Mouse (Mus musculus) hindbrain, postnatal 0 days (tissue): ENCODE measurements around the gene Ugt1a6b. TPM values are rescaled to one million over a fixed set of nuclear protein-coding genes. Genes with fewer than 3 reads are reported as not detected.
"Not testable (repeated sequence)": the region's sequence is repeated elsewhere in the genome, so short reads cannot be mapped to it uniquely, and the experiment has no call there.

Experiments used
- ATAC-seq: fragments of 200-750 bp; cut with Nextera tagmentation; 2 replicates; pipeline ENCODE4 v1.8.0; 2017; ENCODE audit warnings: mild to moderate bottlenecking, moderate TSS enrichment, moderate library complexity
- DNase-seq: peaks from one replicate; pipeline ENCODE4 v3.0.0-alpha.2; 2015; ENCODE audit warnings: low spot score
- H3K27ac ChIP-seq: fragments of 300-500 bp; sonication (generic); 2 replicates; pipeline ENCODE4 v1.5.1; 2014; ENCODE audit warnings: mild to moderate bottlenecking
- H3K27me3 ChIP-seq: fragments of 300-500 bp; sonication (generic); 2 replicates; pipeline ENCODE4 v1.6.1; 2014; ENCODE audit warnings: low read length, mixed read lengths; ENCODE audit not compliant: insufficient read depth
- H3K36me3 ChIP-seq: fragments of 300-500 bp; sonication (generic); 2 replicates; pipeline ENCODE4 v1.6.1; 2014; ENCODE audit warnings: low read length, mixed read lengths; ENCODE audit not compliant: insufficient read depth
- H3K4me1 ChIP-seq: fragments of 300-500 bp; sonication (generic); 2 replicates; pipeline ENCODE4 v1.6.1; 2014; ENCODE audit warnings: antibody characterized with exemption, low read length, mixed read lengths; ENCODE audit not compliant: insufficient read depth
- H3K4me2 ChIP-seq: fragments of 300-500 bp; sonication (generic); 2 replicates; pipeline ENCODE4 v1.6.1; 2014; ENCODE audit warnings: low read depth, mild to moderate bottlenecking, low read length, moderate library complexity, mixed read lengths
- H3K4me3 ChIP-seq: fragments of 300-500 bp; sonication (generic); 2 replicates; pipeline ENCODE4 v1.5.1; 2014; ENCODE audit warnings: low read length
- H3K9ac ChIP-seq: fragments of 300-500 bp; sonication (generic); replicated peaks from 2 replicates; pipeline ENCODE4 v1.6.1; 2014; ENCODE audit warnings: mild to moderate bottlenecking, low read length, moderate library complexity, mixed read lengths
- H3K9me3 ChIP-seq: fragments of 300-500 bp; sonication (generic); 2 replicates; pipeline ENCODE4 v1.6.1; 2016; ENCODE audit warnings: low read length, mixed read lengths
- CTCF ChIP-seq: IDR thresholded peaks from 2 replicates; pipeline ENCODE4 v1.5.1; 2016; ENCODE audit warnings: antibody characterized with exemption, control low read depth, low read depth
- WGBS: fragments of 180-500 bp; shearing (Covaris S2); extraction: QIAGEN DNeasy Blood & Tissue Kit; methylation state at CpG from one replicate; pipeline ENCODE4 v1.1.7; 2014; 5-methylcytosine and 5-hydroxymethylcytosine counted together
- polyA plus RNA-seq: library from polyadenylated mRNA; unstranded; fragments of >200 nt; fragmentation: Nextera tagmentation; extraction: Ambion mirVana; gene quantifications from 2 replicates; pipeline ENCODE4 v1.2.1, GENCODE M21; 2015
- total RNA-seq: library from RNA; depleted of rRNA; stranded (reverse); fragments of >200 nt; gene quantifications from 2 replicates; pipeline ENCODE4 v1.2.3, GENCODE M21; 2014

Ugt1a6b gene
- total and polyA plus RNA-seq, 2 experiments from 2014 or later = 3.0 to 3.8 TPM

DNA sequence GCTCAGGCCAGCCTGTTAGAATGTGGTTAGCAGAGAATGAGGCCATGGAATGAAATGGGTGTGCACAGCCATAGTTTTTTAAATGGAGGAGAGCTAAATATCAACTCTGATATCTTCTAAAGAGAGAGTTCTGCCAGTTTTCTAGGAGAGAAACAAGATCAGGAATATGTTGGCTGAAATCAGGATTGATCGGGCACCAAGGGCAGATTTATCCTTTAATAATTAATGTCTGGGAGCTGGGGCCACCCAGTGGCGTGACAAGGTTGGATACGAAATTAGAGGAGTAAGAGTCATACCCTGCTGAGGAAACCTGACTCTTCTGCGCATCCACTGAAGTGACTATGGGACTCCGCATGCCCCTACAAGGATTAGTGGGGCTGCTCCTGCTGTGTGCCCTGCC lies 62.7 kb downstream of the Ugt1a6b start, which contains the start of gene Ugt1a5:
Gene Ugt1a5, plus strand, starts transcription at position 302 of the 400 bp plus-strand sequence.
- Histone ChIP-seq H3K36me3 (no peaks in the 10 kb centered on the region), H3K4me2 (no peak within 1 kb of the TSS), H3K9ac (no peak within 1 kb of the TSS), H3K4me3 (no peak within 1 kb of the TSS), H3K27ac (no peak within 1 kb of the TSS), H3K4me1 (no peaks in the 10 kb centered on the region), H3K27me3 (no peaks in the 10 kb centered on the region), H3K9me3 (no peaks in the 10 kb centered on the region)
- no peak for DNase-seq
- 79% methylated on average over 5 of the region's 5 CpGs for WGBS
- ATAC-seq = no peak
- TF ChIP-seq CTCF = no peak

DNA sequence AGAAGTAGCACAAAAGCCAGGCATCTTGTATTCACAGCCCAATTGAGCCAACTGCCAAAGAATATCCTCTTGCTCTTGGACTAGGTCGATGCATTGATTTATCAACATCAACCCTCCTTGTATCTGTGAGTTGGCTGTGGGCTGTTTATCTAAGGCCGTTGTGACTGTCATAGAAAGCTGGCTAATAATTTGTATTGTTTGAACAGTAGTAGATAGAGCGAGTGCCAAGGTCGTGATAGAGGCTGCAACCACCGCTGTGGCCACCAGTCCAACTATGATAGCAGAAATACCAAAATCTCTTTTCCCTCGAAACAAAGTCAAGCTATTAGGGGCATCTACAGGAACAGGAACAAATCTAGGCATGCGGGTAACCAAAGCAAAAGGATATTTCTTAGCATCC lies 69.1 kb downstream of the Ugt1a6b start:
- not testable (repeated sequence) for H3K9me3 ChIP-seq, H3K9ac ChIP-seq, H3K27me3 ChIP-seq, H3K4me3 ChIP-seq, ATAC-seq, H3K4me2 ChIP-seq, H3K36me3 ChIP-seq, H3K27ac ChIP-seq, H3K4me1 ChIP-seq, DNase-seq
- 93% methylated on average over 5 of the region's 7 CpGs for WGBS

DNA sequence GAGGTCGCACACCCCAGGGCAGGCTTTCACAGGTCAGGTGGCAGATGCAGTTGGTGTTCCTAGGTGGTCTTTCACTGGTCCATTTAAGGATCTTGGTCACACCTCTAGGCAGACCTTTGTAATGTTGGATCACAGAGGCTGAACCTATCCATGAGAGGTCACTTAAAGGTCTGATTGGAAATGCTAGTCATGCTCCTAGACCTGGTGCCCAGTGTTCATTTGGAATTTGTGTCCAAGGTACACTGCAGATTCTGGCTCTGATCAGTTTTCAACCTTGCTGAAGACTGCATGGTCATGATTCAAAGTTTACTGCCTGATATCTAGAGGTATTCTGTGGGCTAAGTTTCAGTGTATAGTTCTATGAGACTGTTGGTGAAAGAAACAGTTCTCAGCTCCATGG lies 76.6 kb downstream of the Ugt1a6b start:
- DNase-seq = no peak
- no peak overlapping the region for H3K4me2 ChIP-seq
- H3K9me3 ChIP-seq = peaks cover 6% of the 10 kb centered on the region; the same call in 1 of the 2 replicates
- no peaks in the 10 kb centered on the region for H3K4me1 ChIP-seq
- ATAC-seq = no peak
- H3K27ac ChIP-seq = no peak overlapping the region
- no peaks in the 10 kb centered on the region for H3K36me3 ChIP-seq
- 96% methylated on average over 1 of the region's 1 CpGs for WGBS
- no peak overlapping the region for H3K4me3 ChIP-seq
- H3K9ac ChIP-seq = no peak overlapping the region
- TF ChIP-seq CTCF = no peak
- no peaks in the 10 kb centered on the region for H3K27me3 ChIP-seq

DNA sequence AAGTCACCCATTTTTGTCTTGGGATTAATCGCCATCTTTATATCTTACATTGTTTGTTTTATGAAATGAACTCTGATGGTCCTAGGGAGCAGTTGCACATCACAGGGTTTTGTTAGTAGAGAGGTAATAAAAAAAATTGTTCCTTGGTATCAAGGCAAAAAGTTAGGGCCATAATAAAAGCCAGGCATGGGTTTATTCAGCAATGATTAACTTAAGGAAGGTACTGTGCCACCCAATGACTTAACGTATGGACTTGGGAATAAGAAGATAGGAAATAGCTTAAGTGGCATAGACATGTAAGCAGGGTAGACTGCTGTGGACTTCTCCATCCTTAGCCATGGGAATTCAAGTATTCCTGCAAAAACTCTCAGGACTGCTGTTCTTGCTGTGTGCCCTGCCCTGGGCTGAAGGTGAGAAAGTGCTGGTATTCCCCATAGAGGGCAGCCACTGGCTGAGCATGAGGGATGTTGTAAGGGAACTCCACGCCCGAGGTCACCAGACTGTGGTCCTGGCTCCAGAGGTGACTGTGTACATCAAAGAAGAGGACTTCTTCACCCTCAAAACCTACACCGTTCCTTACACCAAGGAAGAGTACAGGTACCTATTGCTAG lies 83.4 kb downstream of the Ugt1a6b start:
- Histone ChIP-seq H3K4me3 (no peak overlapping the region), H3K27ac (no peak overlapping the region), H3K36me3 (no peaks in the 10 kb centered on the region), H3K9ac (no peak overlapping the region), H3K4me2 (no peak overlapping the region), H3K4me1 (no peaks in the 10 kb centered on the region), H3K9me3 (no peaks in the 10 kb centered on the region), H3K27me3 (no peaks in the 10 kb centered on the region)
- TF ChIP-seq CTCF = no peak
- 88% methylated on average over 5 of the region's 5 CpGs for WGBS
- ATAC-seq = no peak
- no peak for DNase-seq

DNA sequence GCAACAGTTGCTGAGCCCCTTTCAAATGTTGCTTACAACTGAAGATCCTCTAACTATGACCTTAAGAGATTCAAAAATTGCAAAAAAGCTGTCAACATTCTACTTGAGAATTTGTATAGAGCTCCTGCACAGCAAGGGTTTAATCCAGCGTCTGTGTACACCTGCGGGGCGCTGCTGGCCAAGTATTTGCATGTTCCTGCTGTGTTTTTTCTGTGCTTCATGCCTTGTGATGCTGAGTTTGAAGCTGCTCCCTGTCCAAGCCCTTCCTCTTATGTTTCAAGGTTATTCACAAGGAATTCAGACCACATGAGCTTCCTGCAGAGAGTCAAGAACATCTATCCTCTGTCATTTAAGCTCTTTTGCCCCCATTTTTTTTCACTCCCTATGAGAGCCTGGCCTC lies 89.1 kb downstream of the Ugt1a6b start:
- H3K27ac ChIP-seq = no peak overlapping the region
- WGBS = 62% methylated on average over 3 of the region's 3 CpGs
- H3K4me2 ChIP-seq = no peak overlapping the region
- H3K4me3 ChIP-seq = no peak overlapping the region
- no peak for DNase-seq
- ATAC-seq = no peak
- H3K9me3 ChIP-seq = no peaks in the 10 kb centered on the region
- H3K9ac ChIP-seq = no peak overlapping the region
- H3K27me3 ChIP-seq = no peaks in the 10 kb centered on the region
- H3K36me3 ChIP-seq = no peaks in the 10 kb centered on the region
- H3K4me1 ChIP-seq = no peaks in the 10 kb centered on the region
- no peak for TF ChIP-seq CTCF

DNA sequence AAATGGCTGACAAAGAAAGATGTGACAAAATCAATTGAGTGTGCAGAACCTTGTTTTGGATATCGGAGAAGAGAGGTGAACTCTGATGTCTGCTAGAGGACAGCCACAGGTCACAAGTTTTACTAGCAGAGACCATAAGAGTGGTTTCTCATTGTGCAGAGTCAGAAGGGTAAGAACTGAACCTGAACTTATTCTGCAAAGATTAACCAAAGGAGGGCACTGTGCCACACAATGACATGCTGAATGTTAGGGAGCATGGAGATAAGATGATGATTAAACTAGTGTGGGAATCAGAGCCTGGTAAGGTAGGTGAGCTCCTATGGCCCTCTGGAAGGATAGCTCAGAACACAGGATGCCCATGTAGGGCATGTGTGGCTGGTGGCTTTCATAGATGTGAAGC lies 92.6 kb downstream of the Ugt1a6b start:
- ATAC-seq (no peak), DNase-seq (no peak)
- no peaks in the 10 kb centered on the region for H3K27me3 ChIP-seq
- no peak overlapping the region for H3K4me3 ChIP-seq
- no peaks in the 10 kb centered on the region for H3K36me3 ChIP-seq
- H3K9me3 ChIP-seq = no peaks in the 10 kb centered on the region
- no peak for TF ChIP-seq CTCF
- H3K4me1 ChIP-seq = no peaks in the 10 kb centered on the region
- no peak overlapping the region for H3K27ac ChIP-seq
- WGBS = 86% methylated on average over 1 of the region's 1 CpGs
- no peak overlapping the region for H3K4me2 ChIP-seq
- no peak overlapping the region for H3K9ac ChIP-seq

DNA sequence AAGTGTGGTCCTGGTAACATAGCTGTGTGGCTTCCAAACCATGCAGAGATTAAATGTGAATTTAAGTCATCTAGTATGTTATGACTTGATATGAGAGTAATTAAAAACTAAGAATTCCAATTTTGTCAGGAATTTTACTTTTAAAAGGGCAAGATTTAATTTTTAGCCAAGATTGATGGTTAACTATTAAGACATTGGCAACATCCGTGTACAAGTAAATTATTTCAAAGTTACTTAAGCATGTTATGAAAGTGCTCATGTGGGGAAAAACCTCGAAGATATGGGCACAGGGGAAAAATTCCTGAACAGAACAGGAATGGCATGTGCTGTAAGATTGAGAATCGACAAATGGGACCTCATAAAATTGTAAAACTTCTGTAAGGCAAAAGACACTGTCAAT lies 94.4 kb downstream of the Ugt1a6b start:
- H3K4me3 ChIP-seq = no peak overlapping the region
- DNase-seq (no peak), ATAC-seq (no peak)
- 72% methylated on average over 3 of the region's 3 CpGs for WGBS
- H3K4me1 ChIP-seq = no peaks in the 10 kb centered on the region
- TF ChIP-seq CTCF = no peak
- H3K27me3 ChIP-seq = no peaks in the 10 kb centered on the region
- H3K9ac ChIP-seq = no peak overlapping the region
- H3K9me3 ChIP-seq = no peaks in the 10 kb centered on the region
- no peak overlapping the region for H3K4me2 ChIP-seq
- H3K36me3 ChIP-seq = no peaks in the 10 kb centered on the region
- H3K27ac ChIP-seq = no peak overlapping the region
